ENCODE assay signal across 14 mouse cellular contexts in the genomic region with DNA sequence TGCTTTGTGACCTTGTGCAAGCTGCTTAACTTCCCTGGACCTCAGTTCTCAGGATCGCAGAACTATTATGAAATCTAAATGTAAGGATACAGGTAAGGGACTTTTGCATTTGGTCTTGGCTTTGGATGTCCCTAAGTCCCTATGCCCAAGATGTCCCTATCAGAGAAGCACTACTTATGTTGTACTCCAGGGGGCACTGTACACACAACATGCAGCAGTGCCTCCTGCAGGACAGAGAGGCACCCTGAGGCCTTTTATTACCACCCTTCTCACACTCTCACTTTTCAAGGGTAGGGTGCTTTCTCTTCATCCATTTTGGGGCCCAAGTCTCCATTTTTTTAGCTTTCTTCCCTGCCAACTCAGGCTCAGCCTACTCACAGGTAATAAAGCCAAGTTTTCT. TPM values are rescaled to one million over a fixed set of nuclear protein-coding genes. Genes with fewer than 3 reads are reported as not detected.
DNase-seq lines count a peak whose midpoint lies in the region; ATAC-seq and TF ChIP-seq lines count a peak whose summit lies in the region.
"Had no signal": no experiment of that assay in that cellular context is flagged by ENCODE, and none has a peak within 500 bp of the region (broad histone marks: within the 10 kb centered on the region; RNA-seq: fewer than 3 reads in every experiment).

No protein-coding gene starts in this region.

- H3K4me1 ChIP-seq in lung, postnatal 0 days (ENCODE audit: insufficient read depth, low read depth, low read length) = no peaks in the 10 kb centered on the region
- H3K4me1 ChIP-seq: hindbrain, embryonic 12.5 days; midbrain, embryonic 12.5 days had no signal

- no peak overlapping the region for H3K27ac ChIP-seq in lung, postnatal 0 days (ENCODE audit: low read length)
- H3K27ac ChIP-seq: hindbrain, embryonic 12.5 days; midbrain, embryonic 12.5 days had no signal

- TF ChIP-seq EP300 in lung, postnatal 0 days (IDR thresholded peaks at IDR 0.05) = no peak

- peak; percentile 77 for TF ChIP-seq CTCF in lung, postnatal 0 days (IDR thresholded peaks at IDR 0.05)

- no peak overlapping the region for H3K4me3 ChIP-seq in lung, postnatal 0 days (ENCODE audit: low read depth, low read length)
- H3K4me3 ChIP-seq: hindbrain, embryonic 12.5 days; midbrain, embryonic 12.5 days had no signal

- DNase-seq in embryo, embryonic 10.5 days (ENCODE audit: low spot score) = peak; percentile 35
- no peak for DNase-seq in embryo, embryonic 10 days (ENCODE audit: low spot score)
- peak; percentile 64 to 72 for DNase-seq in spleen, postnatal 36 days (ENCODE audit: low spot score in 2 of 2)
- DNase-seq in spleen, adult 18-20 months = no peak
- no peak for DNase-seq in lung, postnatal 0 days (ENCODE audit: low spot score)
- peak; percentile 16 to 26 for DNase-seq in thymus, postnatal 36 days
- DNase-seq in frontal cortex, postnatal 10 days (ENCODE audit: low spot score in 2 of 2) = no peak
- DNase-seq in urinary bladder, postnatal 36 days (ENCODE audit: low spot score in 2 of 2) = no peak
- DNase-seq: cerebellum, postnatal 36 days; left cerebral cortex, postnatal 4 days; right cerebral cortex, postnatal 14 days had no signal

- no peak for ATAC-seq in lung, postnatal 0 days

- H3K4me2 ChIP-seq in lung, postnatal 0 days (replicated peaks; ENCODE audit: low read depth, low read length) = no peak overlapping the region
- H3K4me2 ChIP-seq: hindbrain, embryonic 12.5 days; midbrain, embryonic 12.5 days had no signal

- H3K27me3 ChIP-seq in lung, postnatal 0 days (replicated peaks; ENCODE audit: insufficient read depth, low read length) = no peaks in the 10 kb centered on the region
- H3K27me3 ChIP-seq: hindbrain, embryonic 12.5 days had no signal

- H3K9ac ChIP-seq in lung, postnatal 0 days (replicated peaks; ENCODE audit: low read depth) = no peak overlapping the region
- H3K9ac ChIP-seq: hindbrain, embryonic 12.5 days; midbrain, embryonic 12.5 days had no signal

- no peaks in the 10 kb centered on the region for H3K9me3 ChIP-seq in lung, postnatal 0 days (ENCODE audit: low read length)
- H3K9me3 ChIP-seq: hindbrain, embryonic 12.5 days; midbrain, embryonic 12.5 days had no signal

- 87% methylated on average over 1 of the region's 1 CpGs for WGBS in lung, postnatal 0 days

- no peaks in the 10 kb centered on the region for H3K36me3 ChIP-seq in lung, postnatal 0 days (ENCODE audit: insufficient read depth, low read length)
- H3K36me3 ChIP-seq: G1E; hindbrain, embryonic 12.5 days; midbrain, embryonic 12.5 days had no signal

RNA-seq across cellular contexts. Expression of a gene that starts 15.8 kb away (rescaled TPM):
- not detected in 2 replicates for polyA plus RNA-seq in lung, postnatal 0 days (2015; fragmentation: Nextera tagmentation; extraction: Ambion mirVana)
- polyA plus RNA-seq: G1E; hindbrain, embryonic 12.5 days; midbrain, embryonic 12.5 days had no signal

RNA-seq across cellular contexts. Expression of a gene that starts 44.0 kb away (rescaled TPM):
- 0.63 and 0.86 TPM in 2 replicates for polyA plus RNA-seq in lung, postnatal 0 days (2015; fragmentation: Nextera tagmentation; extraction: Ambion mirVana)
- polyA plus RNA-seq: G1E had no signal

Comparison
In these comparisons a context has a peak if more than half of its experiments do, and no peak if none do; other contexts are left out.
1. DNase-seq: peak in embryo, embryonic 10.5 days (single experiment), spleen, postnatal 36 days (2 of 2) and thymus, postnatal 36 days (2 of 2); none in embryo, embryonic 10 days (single experiment), spleen, adult 18-20 months (0 of 2), lung, postnatal 0 days (single experiment), frontal cortex, postnatal 10 days (0 of 2) and urinary bladder, postnatal 36 days (0 of 2).